Mouse (Mus musculus): Measurements from ENCODE around the gene Gm6993.

- no peak for TF ChIP-seq CTCF (IDR thresholded peaks at IDR 0.05; ENCODE audit: control insufficient read depth, insufficient read depth, low read length)
- TF ChIP-seq POLR2A (IDR thresholded peaks at IDR 0.05; ENCODE audit: borderline replicate concordance, control insufficient read depth, low read depth, low read length), result no peak
Measured at GRCm38 (mm10) chr12:31266686-31267085, 26.1 kb downstream of the Gm6993 start.

All from bone marrow, adult 2 months (tissue).